Mouse (Mus musculus): ENCODE results near the gene Srrm2. TPM values are rescaled to one million over a fixed set of nuclear protein-coding genes. Genes with fewer than 3 reads are reported as not detected.

Gene Srrm2
- total RNA-seq, 1 experiment: 192 TPM

GRCm38 (mm10) chr17:23785561-23786471 lies 4.5 kb upstream of the Srrm2 start, which contains the start of gene Flywch2:
Gene Flywch2 (minus strand): TSS chr17:23786081.
- no peaks in the 10 kb centered on the region for H3K36me3 ChIP-seq (ENCODE audit: control insufficient read depth, insufficient read depth, low read length, poor library complexity, severe bottlenecking)
- in situ Hi-C loops (cut with MboI; ENCODE audit: low sequenced_read_pairs in 2 of 2, unreplicated experiment in 2 of 2): no loop called here
- H3K27ac ChIP-seq (ENCODE audit: insufficient read depth, low read depth, low read length, poor library complexity, severe bottlenecking): peak within 1 kb of the TSS; percentile 51

GRCm38 (mm10) chr17:23786510-23786931 lies 3.8 kb upstream of the Srrm2 start:
- TF ChIP-seq CHD2 (IDR thresholded peaks at IDR 0.05; ENCODE audit: low read depth, low read length): no peak
- TF ChIP-seq ZNF384 (IDR thresholded peaks at IDR 0.05; ENCODE audit: low read depth, low read length): no peak
- TF ChIP-seq HCFC1 (IDR thresholded peaks at IDR 0.05; ENCODE audit: borderline replicate concordance, insufficient read depth, low read length): no peak
- H3K9ac ChIP-seq (ENCODE audit: insufficient read depth, low read depth, low read length, poor library complexity, severe bottlenecking): peak overlapping the region; percentile 64
- in situ Hi-C loops (cut with MboI; ENCODE audit: low sequenced_read_pairs in 2 of 2, unreplicated experiment in 2 of 2): no loop called here
- peak overlapping the region; percentile 49 for H3K27ac ChIP-seq (ENCODE audit: insufficient read depth, low read depth, low read length, poor library complexity, severe bottlenecking)
- H3K9me3 ChIP-seq (ENCODE audit: control insufficient read depth, insufficient read depth, low read depth, low read length): no peaks in the 10 kb centered on the region
- no peak for DNase-seq (ENCODE audit: low read depth, low spot score)
- H3K4me1 ChIP-seq (ENCODE audit: control insufficient read depth in 2 of 2, insufficient read depth in 2 of 2, low read length in 2 of 2, poor library complexity in 1 of 2): peaks cover 2 to 10% of the 10 kb centered on the region in 2 experiments; a peak in 3 of 4 replicates
- H3K4me3 ChIP-seq (ENCODE audit: insufficient read depth in 1 of 2, low read depth in 1 of 2, low read length in 2 of 2, poor library complexity in 1 of 2, severe bottlenecking in 1 of 2): peak overlapping the region; percentile 63 to 80
- no peaks in the 10 kb centered on the region for H3K36me3 ChIP-seq (ENCODE audit: control insufficient read depth, insufficient read depth, low read length, poor library complexity, severe bottlenecking)

More at GRCm38 (mm10) chr17:23785561-23786471, 4.5 kb upstream of the Srrm2 start, which contains the start of gene Flywch2:
- H3K9me3 ChIP-seq (ENCODE audit: control insufficient read depth, insufficient read depth, low read depth, low read length): no peaks in the 10 kb centered on the region
- no peak for DNase-seq (ENCODE audit: low read depth, low spot score)
- H3K9ac ChIP-seq (ENCODE audit: insufficient read depth, low read depth, low read length, poor library complexity, severe bottlenecking): peak within 1 kb of the TSS; percentile 89
- peaks cover 2 to 7% of the 10 kb centered on the region in 2 experiments; a peak in 3 of 4 replicates for H3K4me1 ChIP-seq (ENCODE audit: control insufficient read depth in 2 of 2, insufficient read depth in 2 of 2, low read length in 2 of 2, poor library complexity in 1 of 2)
- peak within 1 kb of the TSS; percentile 63 to 80 for H3K4me3 ChIP-seq (ENCODE audit: insufficient read depth in 1 of 2, low read depth in 1 of 2, low read length in 2 of 2, poor library complexity in 1 of 2, severe bottlenecking in 1 of 2)
- TF ChIP-seq HCFC1 (IDR thresholded peaks at IDR 0.05; ENCODE audit: borderline replicate concordance, insufficient read depth, low read length): no peak
- no peak for TF ChIP-seq CHD2 (IDR thresholded peaks at IDR 0.05; ENCODE audit: low read depth, low read length)
- no peak for TF ChIP-seq MAFK (IDR thresholded peaks at IDR 0.05; ENCODE audit: insufficient read depth, low read depth, low read length)
- no peak for TF ChIP-seq ZNF384 (IDR thresholded peaks at IDR 0.05; ENCODE audit: low read depth, low read length)
- TF ChIP-seq ZC3H11A (IDR thresholded peaks at IDR 0.05; ENCODE audit: borderline replicate concordance, low read depth, low read length): no peak

- H3K36me3 ChIP-seq (ENCODE audit: control insufficient read depth, insufficient read depth, low read length, poor library complexity, severe bottlenecking): no peaks in the 10 kb centered on the region
- no peak for DNase-seq (ENCODE audit: low read depth, low spot score)
- H3K4me3 ChIP-seq (ENCODE audit: insufficient read depth in 1 of 2, low read depth in 1 of 2, low read length in 2 of 2, poor library complexity in 1 of 2, severe bottlenecking in 1 of 2): no peak overlapping the region
- TF ChIP-seq HCFC1 (IDR thresholded peaks at IDR 0.05; ENCODE audit: borderline replicate concordance, insufficient read depth, low read length): no peak
- no peak for TF ChIP-seq ZNF384 (IDR thresholded peaks at IDR 0.05; ENCODE audit: low read depth, low read length)
- no peak for TF ChIP-seq ZC3H11A (IDR thresholded peaks at IDR 0.05; ENCODE audit: borderline replicate concordance, low read depth, low read length)
- TF ChIP-seq MAFK (IDR thresholded peaks at IDR 0.05; ENCODE audit: insufficient read depth, low read depth, low read length): no peak
- TF ChIP-seq CHD2 (IDR thresholded peaks at IDR 0.05; ENCODE audit: low read depth, low read length): no peak
- no peaks in the 10 kb centered on the region for H3K9me3 ChIP-seq (ENCODE audit: control insufficient read depth, insufficient read depth, low read depth, low read length)
- peaks cover 2 to 12% of the 10 kb centered on the region in 2 experiments; a peak in 3 of 4 replicates for H3K4me1 ChIP-seq (ENCODE audit: control insufficient read depth in 2 of 2, insufficient read depth in 2 of 2, low read length in 2 of 2, poor library complexity in 1 of 2)
- H3K9ac ChIP-seq (ENCODE audit: insufficient read depth, low read depth, low read length, poor library complexity, severe bottlenecking): peak overlapping the region; percentile 1; the same call in 1 of the 2 replicates
- H3K27ac ChIP-seq (ENCODE audit: insufficient read depth, low read depth, low read length, poor library complexity, severe bottlenecking): peak overlapping the region; percentile 60; the same call in 1 of the 2 replicates
- in situ Hi-C loops (cut with MboI; ENCODE audit: low sequenced_read_pairs in 2 of 2, unreplicated experiment in 2 of 2): no loop called here
These were observed 1.4 kb upstream of the Srrm2 start for GRCm38 (mm10) chr17:23788973-23789372.

- DNase-seq (ENCODE audit: low read depth, low spot score): peak; percentile 69
These were observed 523 bp upstream of the Srrm2 start for GRCm38 (mm10) chr17:23789749-23790268.

More at GRCm38 (mm10) chr17:23789749-23790268, 523 bp upstream of the Srrm2 start:
- no peaks in the 10 kb centered on the region for H3K9me3 ChIP-seq (ENCODE audit: control insufficient read depth, insufficient read depth, low read depth, low read length)
- H3K9ac ChIP-seq (ENCODE audit: insufficient read depth, low read depth, low read length, poor library complexity, severe bottlenecking): peak overlapping the region; percentile 59; the same call in 1 of the 2 replicates
- H3K4me3 ChIP-seq (ENCODE audit: insufficient read depth in 1 of 2, low read depth in 1 of 2, low read length in 2 of 2, poor library complexity in 1 of 2, severe bottlenecking in 1 of 2): peak overlapping the region; percentile 44 to 53; a peak in 3 of 4 replicates
- in situ Hi-C loops (cut with MboI; ENCODE audit: low sequenced_read_pairs in 2 of 2, unreplicated experiment in 2 of 2): no loop called here
- H3K27ac ChIP-seq (ENCODE audit: insufficient read depth, low read depth, low read length, poor library complexity, severe bottlenecking): peak overlapping the region; percentile 40; the same call in 1 of the 2 replicates
- no peak for TF ChIP-seq CHD2 (IDR thresholded peaks at IDR 0.05; ENCODE audit: low read depth, low read length)
- no peak for TF ChIP-seq ZNF384 (IDR thresholded peaks at IDR 0.05; ENCODE audit: low read depth, low read length)
- no peak for TF ChIP-seq MAFK (IDR thresholded peaks at IDR 0.05; ENCODE audit: insufficient read depth, low read depth, low read length)
- no peak for TF ChIP-seq HCFC1 (IDR thresholded peaks at IDR 0.05; ENCODE audit: borderline replicate concordance, insufficient read depth, low read length)
- TF ChIP-seq ZC3H11A (IDR thresholded peaks at IDR 0.05; ENCODE audit: borderline replicate concordance, low read depth, low read length): no peak
- H3K36me3 ChIP-seq (ENCODE audit: control insufficient read depth, insufficient read depth, low read length, poor library complexity, severe bottlenecking): no peaks in the 10 kb centered on the region
- H3K4me1 ChIP-seq (ENCODE audit: control insufficient read depth in 2 of 2, insufficient read depth in 2 of 2, low read length in 2 of 2, poor library complexity in 1 of 2): peaks cover 2 to 12% of the 10 kb centered on the region in 2 experiments; a peak in 3 of 4 replicates
